Mouse (Mus musculus) limb, embryonic 10.5 days (tissue): ENCODE measurements around the gene Gm3002. TPM values are rescaled to one million over a fixed set of nuclear protein-coding genes. Genes with fewer than 3 reads are reported as not detected.
"Not testable (repeated sequence)": the region's sequence is repeated elsewhere in the genome, so short reads cannot be mapped to it uniquely, and the experiment has no call there.

Experiments used
- DNase-seq: peaks from one replicate; pipeline ENCODE4 v3.0.0-alpha.2; 2017; ENCODE audit warnings: low spot score
- H3K27ac ChIP-seq: fragments of 300-500 bp; sonication (generic); 2 replicates; pipeline ENCODE4 v1.5.1; 2016; ENCODE audit warnings: mild to moderate bottlenecking
- H3K27me3 ChIP-seq: fragments of 300-500 bp; sonication (generic); 2 replicates; pipeline ENCODE4 v1.6.1; 2016; ENCODE audit warnings: low read depth, mild to moderate bottlenecking; ENCODE audit not compliant: poor library complexity, severe bottlenecking
- H3K36me3 ChIP-seq: fragments of 300-500 bp; sonication (generic); 2 replicates; pipeline ENCODE4 v1.6.1; 2016; ENCODE audit warnings: mild to moderate bottlenecking, moderate library complexity
- H3K4me1 ChIP-seq: fragments of 300-500 bp; sonication (generic); 2 replicates; pipeline ENCODE4 v1.6.1; 2016
- H3K4me3 ChIP-seq: fragments of 300-500 bp; sonication (generic); 2 replicates; pipeline ENCODE4 v1.5.1; 2016; ENCODE audit warnings: mild to moderate bottlenecking, moderate library complexity
- H3K9me3 ChIP-seq: fragments of 300-500 bp; sonication (generic); replicated peaks from 2 replicates; pipeline ENCODE4 v1.6.1; 2016; ENCODE audit warnings: mild to moderate bottlenecking
- WGBS: fragments of 180-500 bp; shearing (Covaris S2); methylation state at CpG from one replicate; pipeline ENCODE4 v1.1.7; 2016; 5-methylcytosine and 5-hydroxymethylcytosine counted together
- polyA plus RNA-seq: library from polyadenylated mRNA; unstranded; fragments of >200 nt; fragmentation: Nextera tagmentation; extraction: Ambion mirVana; gene quantifications from 2 replicates; pipeline ENCODE4 v1.2.1, GENCODE M21; 2016

Gene Gm3002
- 0.25 TPM in 1 of 2 replicates, not detected in the other for polyA plus RNA-seq

GRCm38 (mm10) chr14:3809774-3810173 is at the start of gene Gm3002:
TSS of gene Gm3002 (plus strand) at chr14:3810074.
- not testable (repeated sequence) for DNase-seq
- WGBS: no CpG with 5 or more reads among the region's 31 CpGs

GRCm38 (mm10) chr14:3845945-3846344 is 36.1 kb downstream of the Gm3002 start, which contains the start of gene Gm3033:
TSS of gene Gm3033 (plus strand) at chr14:3846245.
- not testable (repeated sequence) for H3K4me1 ChIP-seq, DNase-seq, H3K27ac ChIP-seq, H3K4me3 ChIP-seq, H3K27me3 ChIP-seq, H3K9me3 ChIP-seq, H3K36me3 ChIP-seq
- no CpG with 5 or more reads among the region's 2 CpGs for WGBS

More at GRCm38 (mm10) chr14:3809774-3810173, at the start of gene Gm3002:
- not testable (repeated sequence) for H3K4me1 ChIP-seq, H3K27ac ChIP-seq, H3K27me3 ChIP-seq, H3K36me3 ChIP-seq, H3K4me3 ChIP-seq, H3K9me3 ChIP-seq

GRCm38 (mm10) chr14:3883872-3884271 is 74.0 kb downstream of the Gm3002 start, which contains the start of gene Gm2916:
TSS of gene Gm2916 (plus strand) at chr14:3884172.
- not testable (repeated sequence) for H3K9me3 ChIP-seq, H3K36me3 ChIP-seq, H3K4me3 ChIP-seq, H3K27ac ChIP-seq, H3K27me3 ChIP-seq, H3K4me1 ChIP-seq, DNase-seq
- WGBS: no CpG with 5 or more reads among the region's 1 CpGs

DNA sequence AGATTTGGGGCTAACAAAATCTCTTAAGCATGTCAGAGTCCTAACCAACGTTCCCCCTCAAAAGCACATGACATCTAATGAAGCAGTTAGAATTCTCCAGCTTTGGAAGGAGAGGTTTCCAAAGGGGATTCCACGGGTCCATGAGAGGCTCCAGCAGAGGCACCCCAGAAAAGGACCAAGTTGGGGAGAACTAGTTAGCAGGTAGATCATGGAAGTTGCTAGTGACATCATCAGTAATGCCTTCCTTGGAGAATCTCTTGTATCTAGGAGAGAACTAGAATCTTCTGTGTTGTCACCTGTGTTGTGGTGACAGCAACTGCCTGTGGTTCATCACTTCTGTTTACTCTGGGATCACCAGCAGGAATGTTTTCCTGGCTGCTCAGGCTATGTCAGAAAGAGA is 121.6 kb downstream of the Gm3002 start, which contains the start of gene Gm3029:
Gene Gm3029 (plus strand): TSS at position 301 of the 400 bp plus-strand sequence.
- H3K9me3 ChIP-seq, H3K27me3 ChIP-seq, DNase-seq, H3K4me3 ChIP-seq, H3K27ac ChIP-seq, H3K36me3 ChIP-seq, H3K4me1 ChIP-seq: not testable (repeated sequence)
- WGBS: 80% methylated on average over 1 of the region's 2 CpGs

- not testable (repeated sequence) for DNase-seq, H3K27ac ChIP-seq, H3K4me1 ChIP-seq, H3K4me3 ChIP-seq, H3K36me3 ChIP-seq, H3K27me3 ChIP-seq, H3K9me3 ChIP-seq
- no CpG with 5 or more reads among the region's 2 CpGs for WGBS
Measured at GRCm38 (mm10) chr14:3963247-3963646, 153.4 kb downstream of the Gm3002 start, which contains the start of gene Gm3095. TSS of gene Gm3095 (plus strand) at chr14:3963547.

GRCm38 (mm10) chr14:3998094-3998493 is 188.2 kb downstream of the Gm3002 start, which contains the start of gene Gm3099:
TSS of gene Gm3099 (plus strand) at chr14:3998394.
- not testable (repeated sequence) for H3K27me3 ChIP-seq

More at GRCm38 (mm10) chr14:3998094-3998493, 188.2 kb downstream of the Gm3002 start, which contains the start of gene Gm3099:
- H3K27ac ChIP-seq, H3K36me3 ChIP-seq, H3K4me3 ChIP-seq, H3K9me3 ChIP-seq, H3K4me1 ChIP-seq, DNase-seq: not testable (repeated sequence)
- 79% methylated on average over 1 of the region's 3 CpGs for WGBS

Other genes with a start within 250 kb of the Gm3002 start
- gene Gm3012, start 175.6 kb upstream of the Gm3002 start, polyA plus RNA-seq: not detected in 2 replicates
- gene Gm3020, start 158.0 kb upstream of the Gm3002 start, polyA plus RNA-seq: 0.88 and 1.2 TPM in 2 replicates
- not detected in 2 replicates for gene Gm3043, start 121.3 kb upstream of the Gm3002 start, polyA plus RNA-seq
- not detected in 2 replicates for gene Gm3033, start 36.2 kb downstream of the Gm3002 start, polyA plus RNA-seq
- not detected in 2 replicates for gene Gm2916, start 74.1 kb downstream of the Gm3002 start, polyA plus RNA-seq
- not detected in 2 replicates for gene Gm3029, start 121.7 kb downstream of the Gm3002 start, polyA plus RNA-seq
- not detected in 2 replicates for gene Gm3095, start 153.5 kb downstream of the Gm3002 start, polyA plus RNA-seq
- not detected in 2 replicates for gene Gm3099, start 188.3 kb downstream of the Gm3002 start, polyA plus RNA-seq
- 0.20 and 0.63 TPM in 2 replicates for gene Gm5796, start 213.9 kb downstream of the Gm3002 start, polyA plus RNA-seq